Mouse (Mus musculus): ENCODE measurements around the gene Fry.

DNA sequence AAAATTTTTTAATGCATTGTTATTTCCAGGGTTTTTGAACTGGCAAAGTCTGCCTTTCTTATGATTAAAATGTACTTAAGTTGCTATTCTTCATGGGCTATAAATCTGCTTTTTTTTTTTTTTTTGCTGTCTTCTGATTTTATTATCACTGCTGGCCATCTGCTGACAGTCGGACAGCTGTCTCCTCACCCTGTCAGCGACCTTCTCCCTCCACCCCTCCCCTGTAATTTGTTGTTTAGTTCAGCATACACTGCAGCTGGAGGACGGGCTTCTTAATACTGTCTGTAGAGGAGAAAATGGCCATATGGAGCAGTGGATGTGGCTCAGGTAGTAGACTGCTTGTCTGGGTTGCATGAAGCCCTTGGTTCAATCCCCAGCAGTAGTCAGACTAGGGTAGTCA lies 173.7 kb downstream of the Fry start:
- no peak for TF ChIP-seq POLR2A (IDR thresholded peaks at IDR 0.05; ENCODE audit: low read depth, low read length)
- no peak for TF ChIP-seq CTCF (IDR thresholded peaks at IDR 0.05; ENCODE audit: extremely low read depth, insufficient read length, insufficient replicate concordance, low read depth, low read length)
